Mouse (Mus musculus) brain, embryonic 14.5 days (tissue): ENCODE measurements at regions not wholly inside any gene's neighbourhood (a gene's known extent, or its start where the extent isn't known, plus 50 kb on each side); places are given as distances from the start of the nearest gene placed in this dataset.
"Not testable (repeated sequence)": the region's sequence is repeated elsewhere in the genome, so short reads cannot be mapped to it uniquely, and the experiment has no call there.

Experiments used
- DNase-seq: peaks from one replicate; pipeline ENCODE4 v3.0.0-alpha.2; 2011; ENCODE audit warnings: low read depth
- CTCF ChIP-seq: fragments of 200-500 bp; IDR thresholded peaks from 2 replicates; pipeline ENCODE4 v1.5.1; 2012; ENCODE audit warnings: inconsistent platforms, mild to moderate bottlenecking, moderate library complexity, borderline replicate concordance; ENCODE audit not compliant: insufficient read depth, insufficient read length; ENCODE audit errors: extremely low read depth
- POLR2A ChIP-seq: fragments of 200-500 bp; IDR thresholded peaks from 2 replicates; pipeline ENCODE4 v1.6.1; 2012; ENCODE audit warnings: mild to moderate bottlenecking, inconsistent platforms, borderline replicate concordance; ENCODE audit not compliant: poor library complexity, insufficient read depth, insufficient read length, severe bottlenecking; ENCODE audit errors: extremely low read depth

DNA sequence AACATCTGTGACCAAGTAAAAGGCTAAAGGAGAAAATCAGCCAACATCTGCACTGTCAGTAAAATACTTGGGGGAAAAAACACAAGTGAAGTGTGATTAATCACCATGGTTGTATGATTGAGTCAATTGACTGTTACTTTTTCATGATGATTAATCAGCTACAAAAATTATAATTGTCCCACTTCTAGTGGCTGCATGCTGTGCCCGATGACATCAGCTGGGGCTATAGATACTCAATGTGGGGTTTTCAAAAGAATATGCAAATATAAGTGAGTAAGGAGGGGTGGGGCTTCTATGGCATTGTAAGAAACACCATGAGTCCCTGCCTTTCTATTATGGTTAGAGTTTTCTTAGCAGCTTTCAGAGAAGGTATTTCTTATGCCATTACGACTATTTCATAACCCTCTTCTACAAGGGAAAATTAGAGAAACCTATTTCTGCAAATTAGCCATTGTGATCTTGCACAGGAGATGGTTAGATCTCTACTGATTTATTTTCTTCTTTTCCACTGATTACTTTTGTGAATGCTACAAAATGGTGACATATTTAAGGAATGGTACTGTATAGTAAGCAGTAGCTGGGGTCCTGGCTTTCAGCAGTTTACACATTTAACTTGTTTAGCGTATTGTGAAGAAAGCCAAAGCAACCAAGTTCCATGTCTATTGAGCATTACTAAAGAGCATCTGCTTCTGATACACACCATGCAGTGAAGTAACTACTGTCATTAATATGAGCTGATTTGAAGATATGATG, 660.1 kb upstream of the Pou3f2 start:
- TF ChIP-seq CTCF (no peak), POLR2A (no peak)
- DNase-seq, result peak; percentile 73

DNA sequence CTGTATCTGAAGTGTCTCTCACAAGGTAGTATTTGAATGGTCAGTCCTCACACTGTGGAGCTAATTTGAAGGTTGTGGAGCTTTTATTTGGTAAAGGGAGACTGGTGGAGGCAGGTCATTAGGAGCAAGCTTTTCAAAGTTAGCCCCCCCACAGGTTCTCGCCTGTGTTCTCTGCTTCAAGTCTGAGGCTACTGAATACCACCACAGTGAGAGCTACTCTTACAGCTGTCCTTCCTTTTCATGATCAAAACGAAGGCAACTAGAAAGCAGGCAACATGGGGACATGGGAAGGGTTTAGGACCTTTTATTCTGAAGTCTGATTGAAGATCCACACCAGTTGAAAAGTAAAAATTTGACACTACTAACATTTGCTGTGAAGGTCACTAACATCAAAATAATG, 645.2 kb upstream of the Pou3f2 start:
- peak; percentile 58 for DNase-seq
- no peak for TF ChIP-seq POLR2A
- TF ChIP-seq CTCF, result no peak

DNA sequence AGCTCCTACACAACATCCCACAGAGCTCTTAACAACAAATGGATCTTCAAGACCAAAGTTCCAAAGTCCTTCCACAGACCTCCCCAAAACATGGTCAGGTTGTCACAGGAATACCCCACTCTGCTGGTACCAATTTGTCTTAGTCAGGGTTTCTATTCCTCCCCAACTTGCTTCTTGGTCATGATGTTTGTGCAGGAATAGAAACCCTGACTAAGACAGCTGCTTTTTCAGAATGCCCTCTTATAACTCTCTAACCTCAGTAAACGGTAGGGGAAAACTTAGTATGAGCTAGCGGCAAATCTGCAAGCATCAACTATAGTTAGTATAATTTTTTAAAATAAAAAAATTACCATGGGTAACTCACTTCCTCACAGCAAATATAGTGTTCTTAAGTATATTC, 613.3 kb upstream of the Pou3f2 start:
- DNase-seq, result not testable (repeated sequence)

DNA sequence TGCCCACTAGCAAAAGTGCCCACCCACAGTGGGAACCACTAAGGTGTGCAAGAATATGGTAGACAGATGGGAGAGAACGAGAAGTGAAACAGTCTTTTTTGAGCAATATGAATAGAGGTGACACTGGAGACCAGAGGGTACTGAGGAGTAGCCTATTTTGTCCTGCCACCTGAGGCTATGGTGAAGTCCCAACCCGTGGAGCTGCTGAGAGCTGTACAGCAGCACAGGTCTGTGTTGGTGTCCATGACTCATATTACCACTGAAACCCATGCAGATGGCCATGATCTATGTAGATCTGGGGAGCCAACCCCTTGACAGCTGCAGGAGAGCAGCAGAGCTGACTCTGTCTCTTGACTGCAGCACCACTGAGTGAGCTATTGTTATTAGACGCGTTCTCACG, 591.4 kb upstream of the Pou3f2 start:
- TF ChIP-seq CTCF (no peak), POLR2A (no peak)
- no peak for DNase-seq

DNA sequence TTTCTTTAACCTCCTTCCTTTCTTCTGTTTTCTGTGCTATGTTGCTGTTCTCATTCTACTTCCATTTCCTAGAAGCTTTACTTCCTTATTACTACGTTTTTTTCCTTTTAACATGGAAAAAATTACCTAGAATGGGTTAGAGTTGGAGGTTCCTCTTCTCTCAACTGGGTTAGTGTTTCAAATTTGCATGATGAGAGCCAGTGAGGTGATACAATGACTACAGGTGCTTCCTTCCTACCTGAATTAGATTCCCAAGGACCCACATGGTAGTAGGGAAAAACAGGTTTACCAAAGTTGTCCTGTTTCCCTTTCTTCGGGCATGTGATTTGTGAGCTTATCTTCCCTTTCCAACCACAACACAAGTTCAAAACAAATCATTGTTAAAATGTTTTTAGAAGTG, 589.4 kb upstream of the Pou3f2 start:
- DNase-seq, result no peak
- TF ChIP-seq POLR2A, result no peak
- no peak for TF ChIP-seq CTCF

DNA sequence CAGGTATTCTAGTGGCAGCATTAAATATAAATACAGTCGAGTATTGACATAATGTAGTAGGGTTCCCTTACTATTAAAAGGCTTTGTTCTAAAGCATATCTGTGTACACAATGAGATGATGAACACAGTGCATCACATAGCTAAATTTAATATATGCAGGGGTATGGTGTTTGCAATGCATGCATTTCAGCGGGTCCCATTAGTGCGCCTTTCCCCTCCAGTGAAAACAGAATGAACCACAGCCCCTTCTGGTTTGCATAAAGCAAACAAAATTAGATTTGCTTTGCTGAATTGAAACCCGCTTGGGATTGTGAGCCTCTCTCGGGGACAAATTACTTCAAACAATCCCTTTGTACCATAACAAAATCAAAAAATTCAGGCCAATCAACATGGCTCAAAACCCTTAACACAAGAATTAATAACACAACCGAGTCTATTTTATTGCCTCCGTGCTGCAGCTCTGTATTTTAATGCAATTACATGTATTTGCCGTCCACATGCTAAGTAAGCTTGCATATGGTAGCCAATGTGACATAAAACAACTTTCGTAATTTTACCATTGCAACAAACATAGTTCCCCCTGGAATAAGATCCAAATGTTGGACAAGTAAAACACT, 562.6 kb upstream of the Pou3f2 start:
- TF ChIP-seq POLR2A (no peak), CTCF (no peak)
- DNase-seq, result peak; percentile 73

DNA sequence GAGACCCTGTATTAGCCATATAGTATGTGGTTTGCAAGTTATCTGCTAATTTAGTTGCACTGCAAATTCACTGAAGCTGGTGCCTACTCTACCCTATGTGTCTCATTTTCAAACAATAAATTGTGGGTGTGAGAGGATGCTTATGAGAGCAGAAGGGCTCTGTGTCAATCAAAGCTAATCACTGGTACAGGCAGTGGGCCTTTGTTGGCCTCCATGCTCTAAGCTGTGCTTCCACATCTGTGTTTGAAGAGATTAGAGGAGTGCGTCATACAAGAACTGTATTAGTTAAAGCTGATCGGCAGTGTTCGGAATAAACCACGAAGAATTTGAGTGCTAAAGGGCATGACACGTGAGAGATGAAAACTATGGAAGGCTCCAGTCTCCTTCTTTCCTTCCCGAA, 549.6 kb upstream of the Pou3f2 start:
- no peak for TF ChIP-seq POLR2A
- no peak for TF ChIP-seq CTCF
- DNase-seq, result peak; percentile 63

DNA sequence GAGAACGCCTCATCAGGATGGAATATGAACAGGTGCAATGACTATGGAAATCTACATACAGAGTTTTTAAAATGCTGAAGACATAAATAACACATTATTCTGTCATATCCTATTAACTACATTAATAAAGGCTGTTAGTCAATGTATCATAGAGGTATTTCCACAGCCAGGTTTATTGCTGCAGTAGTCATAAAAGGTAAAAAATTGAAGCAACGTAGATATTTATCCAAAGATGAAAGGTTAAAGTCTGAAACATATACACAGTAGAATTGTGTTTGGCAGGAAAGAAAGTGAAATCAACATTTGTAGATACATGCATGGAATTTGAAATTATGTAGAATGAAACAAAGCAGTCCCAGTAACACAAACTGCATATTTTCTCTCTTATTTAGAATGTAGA, 543.1 kb upstream of the Pou3f2 start:
- DNase-seq, result no peak
- TF ChIP-seq CTCF (no peak), POLR2A (no peak)

DNA sequence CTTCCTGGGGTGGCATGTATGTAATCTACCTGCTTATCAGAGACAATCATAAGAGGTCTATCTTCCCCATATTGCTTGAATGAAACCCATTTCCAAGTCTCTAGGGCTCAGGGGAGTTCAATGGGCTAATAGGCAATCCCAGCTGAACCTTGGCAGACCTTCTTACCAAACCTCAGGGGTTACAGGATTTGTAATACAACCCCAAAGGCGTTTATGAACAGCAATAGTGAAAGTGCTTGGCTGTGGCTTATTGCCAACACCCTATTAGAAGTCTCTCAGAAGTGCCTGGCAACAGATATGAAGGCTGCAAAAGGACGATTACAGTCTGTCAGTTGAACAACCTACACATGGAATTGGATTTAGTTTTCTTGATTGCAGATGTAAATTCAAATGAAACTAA, 534.0 kb upstream of the Pou3f2 start:
- TF ChIP-seq CTCF (no peak), POLR2A (no peak)
- DNase-seq, result peak; percentile 76

DNA sequence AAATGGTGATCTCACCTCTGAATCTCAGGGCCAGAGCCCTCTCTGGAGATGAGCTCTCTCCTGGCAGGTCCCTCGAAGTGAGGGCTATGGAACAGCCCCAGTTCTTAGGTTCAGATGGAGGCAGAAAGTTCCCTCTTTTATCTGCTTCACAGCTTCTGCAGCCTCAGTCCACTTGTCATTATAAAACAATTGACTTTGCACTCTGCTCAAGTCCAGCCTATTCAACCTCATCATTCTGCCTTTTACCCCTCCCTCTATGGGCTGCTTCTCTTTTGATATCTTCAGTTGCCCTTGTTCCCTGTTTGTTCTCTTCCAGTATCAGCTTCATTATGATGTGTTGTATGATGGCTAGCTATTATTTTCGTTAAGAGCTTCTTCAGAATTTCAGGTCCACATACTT, 522.2 kb upstream of the Pou3f2 start:
- TF ChIP-seq POLR2A (no peak), CTCF (no peak)

DNA sequence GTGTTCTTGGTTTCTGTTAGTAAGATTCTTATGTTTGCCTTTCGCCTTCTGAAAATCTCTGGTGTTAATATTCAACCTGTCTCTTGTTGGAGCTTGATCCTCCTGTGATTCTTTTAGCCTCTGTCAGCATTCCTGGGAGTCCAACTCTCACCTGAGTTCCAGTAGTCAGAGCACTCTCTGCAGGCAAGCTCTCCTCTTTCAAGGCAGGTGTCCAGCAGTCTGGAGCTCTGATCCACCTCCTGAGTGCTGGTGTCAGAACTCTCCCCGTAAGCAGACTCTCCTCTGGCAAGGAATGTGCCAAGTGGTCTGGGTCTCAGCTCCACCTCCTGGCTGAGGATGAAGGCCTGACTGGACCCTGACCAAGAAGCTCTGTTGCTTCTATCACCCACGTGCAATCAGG, 521.0 kb upstream of the Pou3f2 start:
- not testable (repeated sequence) for DNase-seq

More for the DNA sequence above, 522.2 kb upstream of the Pou3f2 start:
- DNase-seq, result no peak

DNA sequence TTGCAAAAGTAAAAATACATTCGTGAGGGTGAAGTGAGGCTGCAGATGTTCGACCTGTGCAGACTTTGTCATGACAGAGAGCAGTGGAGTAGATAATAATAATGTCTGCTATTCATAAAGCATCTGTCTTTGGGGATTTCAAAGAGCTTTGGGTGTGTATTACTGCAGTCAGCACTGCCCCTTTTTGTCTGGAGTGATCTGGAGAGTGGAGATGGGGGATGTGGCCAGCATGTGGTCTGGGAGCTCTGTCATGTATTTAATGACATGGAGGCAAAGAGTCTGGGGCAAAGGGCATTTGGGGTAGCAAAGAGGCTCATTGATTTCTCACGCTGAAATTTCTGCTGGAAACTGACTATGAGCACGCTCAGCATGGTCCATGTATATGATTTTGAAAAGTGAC, 510.8 kb upstream of the Pou3f2 start:
- TF ChIP-seq CTCF (no peak), POLR2A (no peak)
- DNase-seq, result peak; percentile 30

DNA sequence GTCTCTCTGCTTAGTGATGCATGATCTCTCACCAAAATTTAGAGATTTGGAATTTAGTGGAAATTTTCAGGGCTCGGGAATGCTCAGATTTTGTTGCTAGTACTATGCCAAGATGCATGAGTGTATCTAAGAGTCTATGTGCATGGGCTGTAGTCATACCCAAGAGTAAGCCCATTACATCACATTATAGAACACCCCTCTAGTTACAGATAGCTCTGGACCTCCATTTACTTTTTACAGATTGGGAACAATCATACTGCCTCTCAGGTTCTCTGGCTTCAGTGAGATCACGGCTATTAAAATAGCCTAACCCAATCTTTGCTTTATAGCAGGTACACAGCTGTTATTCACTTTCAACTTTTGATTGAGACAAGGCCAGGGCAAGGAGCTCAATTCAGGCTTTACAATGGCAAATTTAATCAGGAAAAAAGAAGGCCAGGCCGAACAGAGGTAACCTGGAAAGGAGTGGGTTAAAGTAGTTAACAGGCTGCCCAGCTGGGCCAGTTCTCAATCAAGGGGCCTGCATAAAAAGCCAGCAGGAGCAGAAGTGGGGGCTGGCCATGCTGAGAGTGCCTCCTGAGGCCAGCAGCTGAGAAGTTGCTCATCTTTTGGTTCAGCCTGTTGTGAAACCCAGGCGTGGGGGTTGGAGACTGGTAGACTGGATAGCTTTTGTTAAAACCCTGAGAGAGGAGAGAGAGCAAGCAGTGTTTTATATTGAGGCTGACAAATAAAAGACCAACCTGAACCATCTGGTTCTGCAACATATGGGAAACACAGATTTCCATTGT, 509.2 kb upstream of the Pou3f2 start:
- peak; percentile 76 for DNase-seq

More for the DNA sequence above, 509.2 kb upstream of the Pou3f2 start:
- TF ChIP-seq CTCF (no peak), POLR2A (no peak)
